ENCODE assay signal across 10 mouse cellular contexts in the genomic region with DNA sequence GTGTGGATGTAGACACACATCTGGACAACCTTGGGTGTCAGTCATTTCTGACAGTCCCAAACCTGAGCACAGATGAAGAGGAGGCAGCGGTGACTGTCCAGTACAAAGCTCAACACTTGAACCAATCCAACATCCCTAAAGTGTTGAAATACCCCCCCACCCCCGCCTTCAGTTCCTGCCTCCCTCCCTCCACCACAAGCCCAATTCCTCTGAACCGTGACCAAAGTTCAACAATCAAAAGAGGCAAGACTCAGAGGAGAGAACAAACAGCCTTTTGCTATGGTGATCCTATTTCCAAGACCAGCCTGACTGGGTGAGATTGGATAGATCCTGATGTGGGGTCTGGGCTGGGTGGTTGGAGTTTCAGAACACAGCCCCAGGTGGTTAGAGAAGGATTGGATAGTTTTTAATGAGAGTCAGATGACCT. TPM values are rescaled to one million over a fixed set of nuclear protein-coding genes. Genes with fewer than 3 reads are reported as not detected.
DNase-seq lines count a peak whose midpoint lies in the region; ATAC-seq and TF ChIP-seq lines count a peak whose summit lies in the region.
"Had no signal": no experiment of that assay in that cellular context is flagged by ENCODE, and none has a peak within 500 bp of the region (broad histone marks: within the 10 kb centered on the region; RNA-seq: fewer than 3 reads in every experiment).

No protein-coding gene starts in this region.

- 9% methylated on average over 3 of the region's 3 CpGs for WGBS in neural tube, embryonic 11.5 days
- 10% methylated on average over 3 of the region's 3 CpGs for WGBS in hindbrain, postnatal 0 days

- no peak overlapping the region; the same call in 1 of the 2 replicates for H3K4me2 ChIP-seq in neural tube, embryonic 11.5 days (ENCODE audit: low read depth)
- H3K4me2 ChIP-seq in hindbrain, postnatal 0 days (ENCODE audit: low read depth, low read length), result no peak overlapping the region

- H3K27ac ChIP-seq in neural tube, embryonic 11.5 days (ENCODE audit: low read depth, low read length), result peak overlapping the region; percentile 36
- H3K27ac ChIP-seq in hindbrain, postnatal 0 days, result peak overlapping the region; percentile 67
- H3K27ac ChIP-seq: heart, embryonic 13.5 days had no signal

- H3K4me1 ChIP-seq in neural tube, embryonic 11.5 days (ENCODE audit: control insufficient read depth, insufficient read depth, low read length), result peaks cover 16% of the 10 kb centered on the region
- 0 out of 2 replicates have a peak, but pooled peaks cover 4% of the 10 kb centered on the region for H3K4me1 ChIP-seq in hindbrain, postnatal 0 days (ENCODE audit: insufficient read depth, low read length)

- H3K4me3 ChIP-seq in neural tube, embryonic 11.5 days (ENCODE audit: low read depth, low read length), result no peak overlapping the region
- no peak overlapping the region for H3K4me3 ChIP-seq in hindbrain, postnatal 0 days (ENCODE audit: low read length)
- H3K4me3 ChIP-seq: heart, embryonic 13.5 days had no signal

- H3K9ac ChIP-seq in neural tube, embryonic 11.5 days (ENCODE audit: low read length), result no peak overlapping the region
- H3K9ac ChIP-seq in hindbrain, postnatal 0 days (replicated peaks; ENCODE audit: low read length), result no peak overlapping the region
- H3K9ac ChIP-seq: heart, embryonic 13.5 days had no signal

- H3K36me3 ChIP-seq in neural tube, embryonic 11.5 days (ENCODE audit: control insufficient read depth, insufficient read depth, low read length), result no peaks in the 10 kb centered on the region
- H3K36me3 ChIP-seq in hindbrain, postnatal 0 days (ENCODE audit: insufficient read depth, low read length), result no peaks in the 10 kb centered on the region
- H3K36me3 ChIP-seq: G1E; heart, embryonic 13.5 days had no signal

- H3K27me3 ChIP-seq in neural tube, embryonic 11.5 days (ENCODE audit: control insufficient read depth, insufficient read depth, low read length), result no peaks in the 10 kb centered on the region
- no peaks in the 10 kb centered on the region for H3K27me3 ChIP-seq in hindbrain, postnatal 0 days (ENCODE audit: insufficient read depth, low read length)

- H3K9me3 ChIP-seq in neural tube, embryonic 11.5 days (ENCODE audit: control insufficient read depth, low read length), result no peaks in the 10 kb centered on the region
- no peaks in the 10 kb centered on the region for H3K9me3 ChIP-seq in hindbrain, postnatal 0 days (ENCODE audit: low read length)
- H3K9me3 ChIP-seq: G1E; heart, embryonic 13.5 days had no signal

- ATAC-seq in neural tube, embryonic 11.5 days (ENCODE audit: insufficient read depth, low FRiP score, low TSS enrichment), result peak; percentile 79
- peak; percentile 61 for ATAC-seq in hindbrain, postnatal 0 days

- no peak for TF ChIP-seq CTCF in hindbrain, postnatal 0 days (IDR thresholded peaks at IDR 0.05; ENCODE audit: low read depth)

- peak; percentile 59 for DNase-seq in neural tube, embryonic 11.5 days (ENCODE audit: low spot score)
- no peak for DNase-seq in neural tube, embryonic 10.5 days (ENCODE audit: extremely low spot score, low spot score)
- DNase-seq in hindbrain, postnatal 0 days (ENCODE audit: low spot score), result peak; percentile 46
- DNase-seq in lung, postnatal 10 days, result peak; percentile 52
- DNase-seq in thymus, postnatal 0 days (ENCODE audit: low spot score), result no peak
- no peak for DNase-seq in spleen, adult 18-20 months
- DNase-seq in ovary, postnatal 14 days (ENCODE audit: low spot score), result no peak
- DNase-seq in thymus, postnatal 14 days, result no peak

RNA-seq across cellular contexts. Expression of gene Por, which starts 4.5 kb away (rescaled TPM):
- polyA plus RNA-seq in neural tube, embryonic 11.5 days (2014; fragmentation: Nextera tagmentation; extraction: Ambion mirVana), result 87.3 and 93.9 TPM in 2 replicates
- total RNA-seq in hindbrain, postnatal 0 days (2014; rRNA removed), result 71.7 and 71.8 TPM in 2 replicates
- polyA plus RNA-seq in hindbrain, postnatal 0 days (2015; fragmentation: Nextera tagmentation; extraction: Ambion mirVana), result 69.3 and 71.4 TPM in 2 replicates
- 44.4 and 45.8 TPM in 2 replicates for polyA plus RNA-seq in thymus, postnatal 0 days (2015; fragmentation: Nextera tagmentation; extraction: Ambion mirVana)

RNA-seq across cellular contexts. Expression of gene Rhbdd2, which starts 41.9 kb away (rescaled TPM):
- 63.7 and 66.6 TPM in 2 replicates for polyA plus RNA-seq in neural tube, embryonic 11.5 days (2014; fragmentation: Nextera tagmentation; extraction: Ambion mirVana)
- total RNA-seq in hindbrain, postnatal 0 days (2014; rRNA removed), result 29.1 and 34.2 TPM in 2 replicates
- polyA plus RNA-seq in hindbrain, postnatal 0 days (2015; fragmentation: Nextera tagmentation; extraction: Ambion mirVana), result 127 and 130 TPM in 2 replicates
- 25.5 and 27.3 TPM in 2 replicates for polyA plus RNA-seq in thymus, postnatal 0 days (2015; fragmentation: Nextera tagmentation; extraction: Ambion mirVana)

Comparison
In these comparisons a context has a peak if more than half of its experiments do, and no peak if none do; other contexts are left out.
1. DNase-seq: peak in neural tube, embryonic 11.5 days (single experiment), hindbrain, postnatal 0 days (single experiment) and lung, postnatal 10 days (single experiment); none in neural tube, embryonic 10.5 days (single experiment), thymus, postnatal 0 days (single experiment), spleen, adult 18-20 months (0 of 2), ovary, postnatal 14 days (single experiment) and thymus, postnatal 14 days (single experiment).